Mouse (Mus musculus) ES-E14 (cell line): ENCODE data around the gene Rbms1.

Source experiments
- HCFC1 ChIP-seq: IDR thresholded peaks from 2 replicates; pipeline ENCODE4 v1.6.1; 2012; ENCODE audit warnings: low read length, inconsistent platforms, borderline replicate concordance; ENCODE audit not compliant: insufficient read depth
- MAFK ChIP-seq: IDR thresholded peaks from 2 replicates; pipeline ENCODE4 v1.6.1; 2014; ENCODE audit warnings: mild to moderate bottlenecking, low read depth, low read length, inconsistent platforms; ENCODE audit not compliant: insufficient read depth
- ZC3H11A ChIP-seq: IDR thresholded peaks from 2 replicates; pipeline ENCODE4 v1.6.1; 2012; ENCODE audit warnings: low read depth, mild to moderate bottlenecking, inconsistent platforms, low read length, borderline replicate concordance

- TF ChIP-seq ZC3H11A (no peak), HCFC1 (no peak), MAFK (no peak)
Observed at GRCm38 (mm10) chr2:60834293-60834692, 128.7 kb downstream of the Rbms1 start.
